Comparison of ENCODE assay signal across 8 mouse cellular contexts in genomic region chr6:113471297-113471936, GRCm38 (mm10). TPM values are rescaled to one million over a fixed set of nuclear protein-coding genes. Genes with fewer than 3 reads are reported as not detected.
DNase-seq lines count a peak whose midpoint lies in the region; ATAC-seq and TF ChIP-seq lines count a peak whose summit lies in the region.

TSS of gene Il17rc (plus strand) at chr6:113471427.

- TF ChIP-seq CTCF in left cerebral cortex, adult 2 months (IDR thresholded peaks at IDR 0.05), result no peak
- TF ChIP-seq CTCF in heart, postnatal 0 days (IDR thresholded peaks at IDR 0.05; ENCODE audit: low read depth), result no peak

- no peaks in the 10 kb centered on the region for H3K9me3 ChIP-seq in embryonic facial prominence, embryonic 14.5 days (ENCODE audit: control insufficient read depth, low read length)
- H3K9me3 ChIP-seq in heart, postnatal 0 days (replicated peaks; ENCODE audit: control insufficient read depth, low read length), result no peaks in the 10 kb centered on the region

- intact Hi-C loops in left cerebral cortex, adult 2 months (cut with DNase I), result no loop called here

- ATAC-seq in embryonic facial prominence, embryonic 14.5 days (ENCODE audit: low read depth), result peak; percentile 31; the same call in 1 of the 2 replicates
- peak; percentile 55 for ATAC-seq in heart, postnatal 0 days (ENCODE audit: insufficient read depth, low read depth)
- no peak for ATAC-seq in megakaryocyte progenitor cell, adult 5-6 weeks (replicated peaks; ENCODE audit: poor library complexity)

- H3K4me1 ChIP-seq in embryonic facial prominence, embryonic 14.5 days (ENCODE audit: control insufficient read depth, insufficient read depth, low read length), result peaks cover 7% of the 10 kb centered on the region; the same call in 1 of the 2 replicates
- H3K4me1 ChIP-seq in heart, postnatal 0 days (ENCODE audit: control insufficient read depth, insufficient read depth), result peaks cover 20% of the 10 kb centered on the region; the same call in 1 of the 2 replicates

- no peaks in the 10 kb centered on the region for H3K36me3 ChIP-seq in embryonic facial prominence, embryonic 14.5 days (ENCODE audit: control insufficient read depth, insufficient read depth, low read length)
- no peaks in the 10 kb centered on the region for H3K36me3 ChIP-seq in heart, postnatal 0 days (replicated peaks; ENCODE audit: control insufficient read depth, insufficient read depth, low read length)

- H3K27me3 ChIP-seq in embryonic facial prominence, embryonic 14.5 days (replicated peaks; ENCODE audit: control insufficient read depth, insufficient read depth, low read length), result peaks cover 23% of the 10 kb centered on the region
- peaks cover 10% of the 10 kb centered on the region; the same call in 1 of the 2 replicates for H3K27me3 ChIP-seq in heart, postnatal 0 days (ENCODE audit: control insufficient read depth, insufficient read depth, low read length)

- peak within 1 kb of the TSS; percentile 25 for H3K4me3 ChIP-seq in left cerebral cortex, adult 2 months
- H3K4me3 ChIP-seq in embryonic facial prominence, embryonic 14.5 days (ENCODE audit: low read depth, low read length), result peak within 1 kb of the TSS; percentile 21
- H3K4me3 ChIP-seq in heart, postnatal 0 days (ENCODE audit: low read depth, low read length), result peak within 1 kb of the TSS; percentile 46

- peak within 1 kb of the TSS; percentile 36; the same call in 1 of the 2 replicates for H3K27ac ChIP-seq in left cerebral cortex, adult 2 months
- peak within 1 kb of the TSS; percentile 3; the same call in 1 of the 2 replicates for H3K27ac ChIP-seq in embryonic facial prominence, embryonic 14.5 days (replicated peaks; ENCODE audit: low read depth, low read length)
- H3K27ac ChIP-seq in heart, postnatal 0 days (ENCODE audit: low read depth), result peak within 1 kb of the TSS; percentile 70

- peak within 1 kb of the TSS; percentile 53 for H3K9ac ChIP-seq in embryonic facial prominence, embryonic 14.5 days (ENCODE audit: low read depth, low read length)
- peak within 1 kb of the TSS; percentile 74 for H3K9ac ChIP-seq in heart, postnatal 0 days (replicated peaks; ENCODE audit: low read depth, low read length)

- H3K4me2 ChIP-seq in embryonic facial prominence, embryonic 14.5 days (ENCODE audit: low read depth, low read length), result peak within 1 kb of the TSS; percentile 52
- peak within 1 kb of the TSS; percentile 73 for H3K4me2 ChIP-seq in heart, postnatal 0 days (ENCODE audit: low read depth, low read length)

- WGBS in embryonic facial prominence, embryonic 14.5 days, result 19% methylated on average over 11 of the region's 12 CpGs
- WGBS in heart, postnatal 0 days, result 13% methylated on average over 12 of the region's 12 CpGs

- no peak for TF ChIP-seq EP300 in heart, postnatal 0 days (IDR thresholded peaks at IDR 0.05; ENCODE audit: low read depth)

- DNase-seq in left cerebral cortex, adult 2 months (ENCODE audit: extremely low spot score in 1 of 2, low spot score in 2 of 2), result no peak
- DNase-seq in left cerebral cortex, adult 18-20 months (ENCODE audit: low spot score in 2 of 2), result no peak
- peak; percentile 59 for DNase-seq in embryonic facial prominence, embryonic 14.5 days (ENCODE audit: low spot score)
- DNase-seq in heart, postnatal 0 days (ENCODE audit: low spot score), result peak; percentile 53
- peak; percentile 75 to 92 for DNase-seq in kidney, postnatal 25 days
- peak; percentile 71 to 80 for DNase-seq in lung, postnatal 4 days
- DNase-seq in layer of hippocampus, adult 9-10 months (ENCODE audit: low spot score), result no peak

RNA-seq across cellular contexts. Expression of gene Il17rc, which starts in this region (rescaled TPM):
- 1 to 10 TPM; 4.4 to 5.1 TPM for total RNA-seq in left cerebral cortex, adult 2 months (2021)
- total RNA-seq in left cerebral cortex, adult 18-20 months (2021), result 1 to 10 TPM; 4.9 to 8.2 TPM
- 15.7 and 20.2 TPM in 2 replicates for polyA plus RNA-seq in embryonic facial prominence, embryonic 14.5 days (2014; fragmentation: Nextera tagmentation; extraction: Ambion mirVana)
- total RNA-seq in heart, postnatal 0 days (2014; rRNA removed; ENCODE audit: low replicate concordance), result 20.3 and 22.1 TPM in 2 replicates
- 11.6 and 12.1 TPM in 2 replicates for polyA plus RNA-seq in heart, postnatal 0 days (2015; fragmentation: Nextera tagmentation; extraction: Ambion mirVana)
- total RNA-seq in megakaryocyte progenitor cell, adult 5-6 weeks (2015), result not detected in 2 replicates
- total RNA-seq in megakaryocyte progenitor cell, adult 5-6 weeks (2017), result not detected in 2 replicates

Comparison
In these comparisons a context has a peak if more than half of its experiments do, and no peak if none do; other contexts are left out.
1. RNA of gene Il17rc (total RNA-seq): 20.3 to 22.1 TPM in heart, postnatal 0 days, 4.9 to 8.2 TPM in left cerebral cortex, adult 18-20 months and 4.4 to 5.1 TPM in left cerebral cortex, adult 2 months; not detected in megakaryocyte progenitor cell, adult 5-6 weeks; every median in the first group is over 4 times any median in the second.
2. DNase-seq: peak in embryonic facial prominence, embryonic 14.5 days (single experiment), heart, postnatal 0 days (single experiment), kidney, postnatal 25 days (2 of 2) and lung, postnatal 4 days (2 of 2); none in left cerebral cortex, adult 2 months (0 of 2), left cerebral cortex, adult 18-20 months (0 of 2) and layer of hippocampus, adult 9-10 months (single experiment).
3. H3K27ac ChIP-seq: peak in every context shown above with its lines; median percentile 70 in heart, postnatal 0 days; 36 in left cerebral cortex, adult 2 months; 3 in embryonic facial prominence, embryonic 14.5 days.
4. Peak in every context shown above with its lines, with median percentiles within 50 percentile points of each other: H3K4me3 ChIP-seq.